Mouse (Mus musculus) yolk sac, embryonic 10.5 days (tissue): ENCODE measurements around the gene Srrm1.

Experiments
- DNase-seq: peaks from one replicate; pipeline ENCODE4 v3.0.0-alpha.2; 2017; ENCODE audit warnings: low spot score

Srrm1 gene

DNA sequence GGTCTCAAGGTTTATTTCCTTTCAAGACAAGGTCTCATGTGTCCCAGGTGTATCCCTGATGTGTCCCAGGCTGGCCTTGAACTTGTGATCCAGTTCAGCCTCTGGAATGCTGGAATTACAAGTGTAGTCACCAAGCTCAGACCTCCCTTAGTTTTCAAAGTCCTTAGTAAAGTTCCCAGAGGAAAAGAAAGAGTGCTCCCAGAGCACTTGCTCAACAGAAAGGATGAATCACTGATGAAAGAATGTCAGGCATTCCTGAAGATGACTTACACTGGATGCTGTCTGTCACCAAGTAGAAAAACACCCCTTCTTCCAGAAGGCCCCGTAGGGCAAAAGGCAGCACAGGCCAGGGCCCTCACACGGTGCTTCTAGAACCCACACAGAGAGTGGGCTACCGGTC is 52.0 kb downstream of the Srrm1 start:
- DNase-seq, result no peak

DNA sequence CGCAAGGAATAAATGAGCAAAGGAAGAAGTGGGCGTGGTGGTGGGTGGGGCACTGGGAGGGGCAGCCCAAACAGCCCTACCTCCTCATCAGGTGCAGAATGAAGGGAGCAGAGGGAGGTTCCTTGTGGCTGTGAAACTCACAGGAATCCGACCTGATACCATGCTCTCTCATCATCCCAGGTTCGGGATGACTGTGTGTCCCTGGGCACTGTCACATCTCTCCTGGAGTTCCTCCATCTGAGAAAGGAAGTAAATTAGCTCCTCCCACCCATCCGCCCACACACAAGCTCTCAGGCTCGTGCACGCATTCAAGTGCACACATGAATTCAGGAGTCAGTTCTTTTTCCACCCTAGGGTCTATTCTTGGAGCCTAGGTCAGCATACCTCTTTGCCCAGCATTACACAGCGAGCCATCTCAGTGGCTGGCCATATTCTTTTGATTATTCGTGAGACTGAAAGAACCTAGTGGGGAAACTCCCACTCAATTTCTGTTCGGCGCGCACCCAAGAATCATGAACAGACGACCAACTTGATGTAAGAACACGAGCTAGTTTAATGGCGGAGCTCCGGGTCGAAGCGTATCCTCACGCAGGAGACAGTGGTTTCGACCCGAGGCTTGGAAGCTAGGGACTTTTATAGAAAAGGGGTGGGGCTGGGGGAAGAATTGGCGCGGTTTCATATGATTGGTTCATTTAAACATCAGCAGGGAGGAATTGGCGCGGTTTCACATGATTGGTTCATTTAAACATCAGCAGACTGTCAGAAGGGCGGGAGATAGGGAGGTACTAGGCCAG is 52.7 kb downstream of the Srrm1 start:
- no peak for DNase-seq

DNA sequence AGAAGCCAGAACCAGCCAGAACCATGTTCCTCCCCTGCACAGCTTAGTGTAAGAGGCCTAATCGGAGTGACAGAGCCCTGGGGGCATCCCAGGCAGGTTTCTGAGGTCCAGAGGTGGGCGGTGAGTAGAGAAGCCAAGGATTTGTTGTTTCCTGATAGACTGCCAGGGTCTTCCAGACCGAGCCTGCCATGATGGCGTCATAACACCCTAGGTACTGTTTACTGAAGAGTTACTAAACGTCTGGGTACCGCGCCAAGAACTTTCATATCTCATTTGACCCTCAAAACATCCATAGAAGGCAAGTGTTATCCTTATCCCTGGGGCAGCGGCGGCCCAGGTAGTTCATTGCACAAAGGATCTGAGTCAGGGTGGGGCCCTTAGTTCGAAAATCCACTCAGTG is 54.4 kb downstream of the Srrm1 start:
- no peak for DNase-seq

- no peak for DNase-seq
These were observed 55.1 kb downstream of the Srrm1 start for GRCm38 (mm10) chr4:135297931-135298546.

DNA sequence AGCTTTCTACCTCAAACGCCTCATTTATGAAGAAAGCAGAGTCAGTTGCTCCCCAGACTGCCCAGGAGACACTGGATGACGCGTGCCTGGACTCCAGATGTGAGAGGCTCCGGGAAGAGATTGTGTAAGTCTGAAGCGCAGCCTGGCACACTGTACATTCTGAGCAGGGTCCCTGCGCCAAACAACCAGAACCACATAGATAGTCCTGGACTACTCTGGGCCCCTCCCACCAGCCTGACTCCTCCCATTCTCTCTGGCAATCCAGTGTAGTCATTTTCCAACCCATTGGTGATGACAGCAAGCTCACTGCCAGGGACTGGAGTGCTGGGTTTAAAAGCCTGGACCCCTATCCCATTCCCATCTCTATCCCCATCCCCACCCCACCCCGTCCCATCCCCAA is 56.0 kb downstream of the Srrm1 start:
- DNase-seq, result no peak

DNA sequence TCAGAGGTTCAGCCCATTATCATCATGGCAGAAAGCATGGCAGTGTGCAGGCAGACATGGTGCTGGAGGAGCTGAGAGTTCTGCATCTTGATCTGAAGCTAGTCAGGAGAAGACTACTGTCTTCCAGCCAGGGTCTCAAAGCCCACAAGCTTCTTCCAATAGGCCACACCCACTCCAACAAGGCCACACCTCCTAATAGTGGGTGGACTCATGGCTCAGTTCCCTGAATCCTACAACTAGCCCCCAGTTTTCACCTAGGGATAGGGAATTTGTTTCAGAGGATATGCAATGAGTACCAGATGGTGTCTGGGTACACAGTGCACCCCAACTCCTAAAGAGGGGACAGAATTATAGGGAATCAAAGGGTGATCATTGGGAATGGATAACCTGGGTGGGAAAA is 56.6 kb downstream of the Srrm1 start:
- no peak for DNase-seq

DNA sequence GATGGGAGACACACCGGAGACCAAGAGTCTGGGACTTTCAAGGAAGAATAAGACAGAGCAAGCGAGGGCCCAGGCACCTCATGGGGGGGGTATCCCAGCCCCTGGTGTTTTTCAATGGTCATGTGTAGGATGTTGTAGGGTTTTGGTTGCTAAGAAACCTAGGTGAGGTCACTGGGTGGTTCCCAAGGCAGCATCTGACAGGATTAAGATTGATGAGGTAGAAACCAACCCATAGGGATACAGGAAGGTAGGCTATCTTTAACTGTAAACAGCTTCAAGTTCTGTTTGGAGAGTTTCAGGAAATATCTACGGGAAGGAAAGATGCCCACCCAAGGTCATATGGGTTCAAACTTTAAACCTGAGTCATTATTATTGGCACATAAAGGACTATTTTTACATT is 59.3 kb downstream of the Srrm1 start:
- no peak for DNase-seq

DNA sequence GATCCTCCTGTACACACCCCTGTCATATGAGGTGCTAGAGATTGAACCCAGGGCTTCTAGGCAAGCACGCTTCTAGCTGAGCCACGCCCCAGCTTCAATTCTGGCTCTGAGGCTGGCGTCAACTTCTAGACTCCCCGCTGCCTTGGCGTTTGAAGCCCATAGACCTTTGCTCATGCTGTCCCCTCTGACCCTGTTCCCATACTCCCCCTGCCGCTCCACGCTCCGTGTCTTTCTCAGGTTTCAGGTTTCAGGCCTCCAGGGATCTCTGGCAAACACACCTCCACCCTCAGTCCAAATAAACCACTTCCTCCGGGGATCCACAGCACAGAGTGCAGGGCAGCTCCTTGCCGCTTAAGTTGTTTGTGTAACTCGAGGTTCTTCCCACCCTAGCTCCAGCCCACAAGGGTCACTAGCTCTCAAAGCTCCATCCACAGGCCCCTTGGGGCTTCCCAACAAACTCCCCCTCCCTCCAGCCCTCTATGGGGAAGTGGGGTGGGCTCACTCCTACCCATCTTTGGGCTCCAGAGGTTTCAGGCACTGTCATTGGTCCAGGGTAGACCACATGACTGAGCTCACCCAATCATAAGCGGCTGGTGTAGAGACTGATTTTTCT is 60.5 kb downstream of the Srrm1 start:
- DNase-seq, result peak; percentile 87

GRCm38 (mm10) chr4:135291841-135292240 is 61.3 kb downstream of the Srrm1 start:
- DNase-seq, result no peak

DNA sequence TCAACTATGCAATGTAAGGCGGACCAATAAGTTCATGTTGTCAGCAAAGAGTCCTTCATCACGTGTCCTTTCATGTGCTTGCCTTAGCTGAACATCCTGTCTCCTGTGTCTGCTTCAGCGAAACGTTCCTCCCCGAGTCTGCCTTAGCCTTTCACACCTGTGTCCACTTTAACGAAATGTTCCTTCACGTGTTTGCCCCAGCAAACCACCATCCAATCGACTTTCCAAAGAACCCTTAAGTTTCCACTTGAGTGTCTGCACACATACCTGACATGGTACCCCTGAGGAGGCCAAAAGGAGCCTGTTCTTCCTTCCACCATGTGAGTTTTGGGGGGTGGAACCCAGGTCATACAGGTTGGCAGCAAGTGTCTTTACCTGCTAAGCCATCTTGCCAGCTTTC is 61.9 kb downstream of the Srrm1 start:
- no peak for DNase-seq

GRCm38 (mm10) chr4:135287975-135288374 is 65.1 kb downstream of the Srrm1 start:
- no peak for DNase-seq

DNA sequence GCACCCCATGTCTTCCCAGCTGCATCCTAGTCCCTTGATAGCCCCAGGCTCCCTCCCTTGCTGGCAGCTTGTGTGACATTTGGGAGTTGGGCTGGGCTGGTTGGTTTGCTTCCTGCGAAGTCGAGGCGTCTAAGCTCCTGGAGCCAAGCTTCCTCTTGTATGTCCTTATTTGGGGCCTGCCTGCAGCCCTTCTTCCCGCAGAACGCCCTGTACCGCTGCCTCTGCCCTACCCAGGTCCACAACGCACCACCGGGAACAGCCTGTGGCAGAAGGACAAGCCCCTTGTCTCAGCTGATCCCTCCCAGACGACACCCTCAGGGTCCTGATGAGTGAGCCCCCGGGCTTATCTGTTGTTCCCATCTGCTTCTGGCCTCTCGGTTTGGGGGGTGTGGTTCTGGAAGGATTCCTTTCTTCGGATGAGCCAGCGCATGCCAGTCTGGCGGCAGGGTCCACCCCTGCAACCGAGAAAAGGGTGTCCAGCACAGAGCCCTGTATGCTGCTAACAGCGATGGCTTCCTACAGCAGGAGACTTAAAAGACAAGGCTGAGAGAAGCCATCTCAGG is 66.2 kb downstream of the Srrm1 start:
- peak; percentile 61 for DNase-seq

DNA sequence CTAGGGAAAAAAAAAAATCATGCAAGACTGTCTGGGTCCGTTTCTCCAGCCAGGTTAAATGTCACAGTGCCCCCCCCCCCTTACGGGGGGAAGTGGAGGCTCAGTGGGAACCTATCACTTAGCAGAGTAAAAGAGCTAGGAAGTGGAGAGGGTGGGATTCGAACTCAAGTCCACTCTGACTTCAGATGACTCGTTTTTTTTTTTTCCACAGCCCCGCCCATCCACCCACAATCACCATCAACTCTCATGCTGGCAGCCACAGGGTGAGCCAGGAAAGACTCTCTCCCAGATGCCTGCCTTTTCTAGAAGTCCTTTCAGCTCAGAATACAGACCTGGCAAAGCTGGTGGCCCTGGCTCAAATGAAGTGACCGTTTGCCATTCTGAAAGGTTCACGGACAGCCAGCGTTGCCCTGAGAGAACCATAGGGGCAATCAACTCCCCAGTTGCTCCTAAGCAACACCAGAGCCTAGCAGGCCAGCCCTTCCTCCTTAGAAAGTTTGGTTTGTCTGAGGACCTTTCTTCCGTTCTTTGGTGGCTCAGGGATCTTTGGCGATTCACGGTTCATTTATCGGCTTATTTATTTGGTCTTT is 67.0 kb downstream of the Srrm1 start:
- no peak for DNase-seq

GRCm38 (mm10) chr4:135285436-135285835 is 67.7 kb downstream of the Srrm1 start:
- DNase-seq, result no peak

GRCm38 (mm10) chr4:135283875-135284274 is 69.2 kb downstream of the Srrm1 start:
- DNase-seq, result no peak

- DNase-seq, result no peak
These were observed 69.7 kb downstream of the Srrm1 start for GRCm38 (mm10) chr4:135283417-135283816.

GRCm38 (mm10) chr4:135282651-135283290 is 70.3 kb downstream of the Srrm1 start:
- DNase-seq, result no peak

DNA sequence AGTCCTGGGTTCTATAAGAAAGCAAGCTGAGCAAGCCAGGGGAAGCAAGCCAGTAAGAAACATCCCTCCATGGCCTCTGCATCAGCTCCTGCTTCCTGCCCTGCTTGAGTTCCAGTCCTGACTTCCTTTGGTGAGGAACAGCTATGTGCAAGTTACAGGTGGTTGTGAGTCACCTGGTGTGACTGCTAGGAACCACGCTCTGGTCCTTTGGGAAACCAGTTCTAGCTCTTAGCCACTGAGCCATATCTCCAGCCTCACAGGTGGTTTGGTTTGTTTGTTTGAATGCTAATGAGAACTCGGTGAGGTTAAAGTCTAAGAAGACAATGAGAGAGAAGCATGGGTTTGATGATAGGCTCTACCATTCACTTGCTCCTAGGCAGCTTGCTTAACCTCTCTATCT is 73.1 kb downstream of the Srrm1 start:
- peak; percentile 38 for DNase-seq

- DNase-seq, result peak; percentile 83
These were observed 76.3 kb downstream of the Srrm1 start for GRCm38 (mm10) chr4:135276681-135277379.

GRCm38 (mm10) chr4:135274761-135275160 is 78.4 kb downstream of the Srrm1 start:
- DNase-seq, result peak; percentile 77

GRCm38 (mm10) chr4:135273307-135273682 is 79.8 kb downstream of the Srrm1 start:
- DNase-seq, result peak; percentile 82
